Mouse (Mus musculus) E14TG2a.4 (cell line): ENCODE results near the gene Inpp5d.

Experiments used
- H3K27me3 ChIP-seq: 2 replicates; pipeline ENCODE4 v1.6.1; 2014; ENCODE audit warnings: low read length, control low read depth; ENCODE audit not compliant: insufficient read depth
- H3K36me3 ChIP-seq: 2 replicates; pipeline ENCODE4 v1.6.1; 2014; ENCODE audit warnings: low read length, control low read depth; ENCODE audit not compliant: insufficient read depth
- H3K4me1 ChIP-seq: replicated peaks from 2 replicates; pipeline ENCODE4 v1.6.1; 2014; ENCODE audit warnings: low read depth, low read length, control low read depth
- H3K4me3 ChIP-seq: replicated peaks from 2 replicates; pipeline ENCODE4 v1.5.1; 2014; ENCODE audit warnings: mild to moderate bottlenecking, low read length
- H3K9me3 ChIP-seq: 2 replicates; pipeline ENCODE4 v1.6.1; 2014; ENCODE audit warnings: low read length, control low read depth
- CTCF ChIP-seq: conservative IDR thresholded peaks from 2 replicates; pipeline ENCODE4 v1.5.1; 2014; ENCODE audit warnings: low read length
- NANOG ChIP-seq: IDR thresholded peaks from 2 replicates; pipeline ENCODE4 v1.6.1; 2014; ENCODE audit warnings: borderline replicate concordance, low read length, mixed read lengths
- POU5F1 ChIP-seq: IDR thresholded peaks from 2 replicates; pipeline ENCODE4 v1.6.1; 2014; ENCODE audit warnings: low read length, borderline replicate concordance

Inpp5d gene

GRCm38 (mm10) chr1:87711938-87712613, 92.0 kb downstream of the Inpp5d start:
- TF ChIP-seq NANOG = no peak
- no peak for TF ChIP-seq POU5F1
- no peak for TF ChIP-seq CTCF
- no peak overlapping the region for H3K4me3 ChIP-seq
- H3K9me3 ChIP-seq = no peaks in the 10 kb centered on the region
- H3K36me3 ChIP-seq = peaks cover 100% of the 10 kb centered on the region
- H3K4me1 ChIP-seq = peaks cover 3% of the 10 kb centered on the region; the same call in 1 of the 2 replicates
- no peaks in the 10 kb centered on the region for H3K27me3 ChIP-seq

- Histone ChIP-seq H3K27me3 (no peaks in the 10 kb centered on the region), H3K9me3 (no peaks in the 10 kb centered on the region), H3K36me3 (peaks cover 100% of the 10 kb centered on the region), H3K4me3 (no peak overlapping the region), H3K4me1 (peaks cover 3% of the 10 kb centered on the region; the same call in 1 of the 2 replicates)
- TF ChIP-seq NANOG = no peak
- no peak for TF ChIP-seq POU5F1
- TF ChIP-seq CTCF = no peak
Observed at GRCm38 (mm10) chr1:87712614-87712971, 92.5 kb downstream of the Inpp5d start.

DNA sequence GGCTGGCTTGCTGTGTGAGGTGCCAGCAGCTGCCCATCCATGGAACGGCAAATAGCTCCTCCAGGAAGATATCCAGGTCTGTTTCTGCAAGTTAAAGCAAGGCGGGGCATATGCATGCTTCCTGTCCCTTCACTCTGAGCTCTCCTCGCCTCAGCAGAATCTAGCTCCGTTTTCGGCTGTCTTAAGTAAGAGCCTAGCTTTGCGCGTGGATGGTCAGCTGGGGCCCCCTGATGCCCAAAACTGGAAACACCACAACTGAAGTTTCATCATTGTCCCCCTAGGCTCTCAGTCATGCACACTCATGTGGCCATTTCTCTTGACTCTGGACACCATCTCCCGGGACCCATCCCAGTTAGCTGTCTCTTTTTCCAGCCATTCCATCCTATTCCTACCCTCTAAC, 101.3 kb downstream of the Inpp5d start:
- H3K36me3 ChIP-seq = peaks cover 60% of the 10 kb centered on the region
- no peaks in the 10 kb centered on the region for H3K9me3 ChIP-seq
- peaks cover 43% of the 10 kb centered on the region for H3K4me1 ChIP-seq
- H3K27me3 ChIP-seq = no peaks in the 10 kb centered on the region
- H3K4me3 ChIP-seq = no peak overlapping the region
- TF ChIP-seq POU5F1 = no peak
- no peak for TF ChIP-seq NANOG
- no peak for TF ChIP-seq CTCF

- H3K4me3 ChIP-seq = no peak overlapping the region
- peaks cover 43% of the 10 kb centered on the region for H3K4me1 ChIP-seq
- H3K27me3 ChIP-seq = no peaks in the 10 kb centered on the region
- peaks cover 53% of the 10 kb centered on the region for H3K36me3 ChIP-seq
- no peaks in the 10 kb centered on the region for H3K9me3 ChIP-seq
- no peak for TF ChIP-seq POU5F1
- no peak for TF ChIP-seq NANOG
- TF ChIP-seq CTCF = no peak
Observed at GRCm38 (mm10) chr1:87722081-87722480, 102.0 kb downstream of the Inpp5d start.

- Histone ChIP-seq H3K36me3 (peaks cover 40% of the 10 kb centered on the region), H3K4me3 (no peak overlapping the region), H3K4me1 (peaks cover 46% of the 10 kb centered on the region), H3K27me3 (no peaks in the 10 kb centered on the region), H3K9me3 (no peaks in the 10 kb centered on the region)
- no peak for TF ChIP-seq CTCF
- TF ChIP-seq POU5F1 = no peak
- no peak for TF ChIP-seq NANOG
Observed at GRCm38 (mm10) chr1:87723351-87723750, 103.2 kb downstream of the Inpp5d start.

DNA sequence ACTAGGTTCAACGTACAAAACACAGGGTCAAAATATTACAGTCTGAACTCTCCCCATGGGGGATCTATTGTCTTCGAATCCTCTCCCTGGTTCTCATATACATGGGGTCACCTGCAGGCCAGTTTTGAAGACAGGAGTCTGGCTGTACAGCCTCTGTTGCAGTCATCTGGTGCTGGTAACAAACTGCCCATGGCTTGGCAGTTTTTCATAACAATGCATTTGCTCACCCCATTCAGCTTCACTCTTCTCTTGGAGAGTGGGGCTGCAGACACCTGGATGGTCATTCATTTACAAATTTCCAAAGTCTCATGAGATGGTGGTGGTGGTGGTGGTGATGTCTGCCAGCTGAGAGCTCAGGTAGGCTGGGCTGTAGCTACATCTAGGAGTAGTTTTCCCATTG, 109.0 kb downstream of the Inpp5d start:
- 0 out of 2 replicates have a peak overlapping the region, but pooled peaks have one; percentile 4 for H3K4me3 ChIP-seq
- H3K27me3 ChIP-seq = no peaks in the 10 kb centered on the region
- H3K9me3 ChIP-seq = no peaks in the 10 kb centered on the region
- H3K4me1 ChIP-seq = peaks cover 28% of the 10 kb centered on the region
- TF ChIP-seq POU5F1 = no peak
- TF ChIP-seq NANOG = peak; percentile 37; the same call in 1 of the 2 replicates
- H3K36me3 ChIP-seq = no peaks in the 10 kb centered on the region

DNA sequence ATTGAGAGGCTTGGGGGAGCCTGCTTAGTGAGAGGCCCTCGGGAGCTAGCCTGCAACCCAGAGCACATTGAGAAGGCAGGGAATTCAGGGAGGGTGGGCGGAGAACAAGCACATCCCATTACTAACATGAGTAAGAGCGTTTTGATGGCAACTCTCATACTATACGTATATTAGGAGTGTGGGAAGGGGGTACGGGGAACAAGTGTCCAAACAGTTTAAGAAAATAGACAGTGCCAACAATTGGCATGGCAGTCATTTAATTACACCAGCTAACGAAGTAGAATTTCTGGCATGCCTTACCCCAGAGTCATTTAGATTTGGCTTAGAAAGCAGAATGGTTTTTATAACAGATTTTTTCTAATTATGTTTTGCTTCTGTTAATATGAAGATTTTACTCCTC, 109.7 kb downstream of the Inpp5d start:
- H3K36me3 ChIP-seq = no peaks in the 10 kb centered on the region
- TF ChIP-seq CTCF (no peak), POU5F1 (no peak), NANOG (no peak)

DNA sequence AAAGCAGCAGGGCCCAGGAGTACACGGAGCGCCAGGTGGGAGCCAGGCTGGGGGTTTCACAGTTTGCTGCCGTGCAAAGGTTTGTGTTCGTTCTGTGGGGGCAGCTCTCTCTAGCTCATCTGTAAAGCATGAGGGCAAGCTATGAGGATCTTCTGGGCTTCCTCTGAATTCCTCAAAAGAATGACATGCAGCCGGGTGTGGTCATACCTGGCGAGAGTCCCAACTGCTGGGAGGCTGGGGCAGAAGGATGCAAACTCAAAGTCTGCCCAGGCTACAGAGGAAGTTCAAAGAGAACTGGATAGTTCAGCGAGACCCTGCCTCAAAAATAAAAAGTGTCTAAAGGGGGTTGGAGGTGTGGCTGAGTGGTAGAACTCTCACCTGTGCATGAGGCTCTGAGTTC, 110.2 kb downstream of the Inpp5d start:
- Histone ChIP-seq H3K27me3 (no peaks in the 10 kb centered on the region; the same call in 1 of the 2 replicates), H3K9me3 (no peaks in the 10 kb centered on the region), H3K4me3 (0 out of 2 replicates have a peak overlapping the region, but pooled peaks have one; percentile 23), H3K4me1 (peaks cover 28% of the 10 kb centered on the region), H3K36me3 (no peaks in the 10 kb centered on the region)
- TF ChIP-seq NANOG (no peak), POU5F1 (no peak), CTCF (no peak)

More for the DNA sequence above, 109.7 kb downstream of the Inpp5d start:
- H3K4me3 ChIP-seq = no peak overlapping the region
- H3K27me3 ChIP-seq = no peaks in the 10 kb centered on the region; the same call in 1 of the 2 replicates
- peaks cover 28% of the 10 kb centered on the region for H3K4me1 ChIP-seq
- no peaks in the 10 kb centered on the region for H3K9me3 ChIP-seq

- Histone ChIP-seq H3K36me3 (no peaks in the 10 kb centered on the region), H3K4me1 (peaks cover 25% of the 10 kb centered on the region), H3K9me3 (no peaks in the 10 kb centered on the region), H3K4me3 (no peak overlapping the region), H3K27me3 (peaks cover 5% of the 10 kb centered on the region; the same call in 1 of the 2 replicates)
- TF ChIP-seq CTCF (no peak), NANOG (no peak), POU5F1 (no peak)
Observed at GRCm38 (mm10) chr1:87733212-87733611, 113.1 kb downstream of the Inpp5d start.
